Mouse (Mus musculus): ENCODE measurements at regions not wholly inside any gene's neighbourhood (a gene's known extent, or its start where the extent isn't known, plus 50 kb on each side); places are given as distances from the start of the nearest gene placed in this dataset.

- TF ChIP-seq POLR2A (IDR thresholded peaks at IDR 0.05; ENCODE audit: insufficient read depth, low read depth, low read length) (no peak), EP300 (IDR thresholded peaks at IDR 0.05; ENCODE audit: insufficient read depth, low read depth, low read length) (no peak), CTCF (IDR thresholded peaks at IDR 0.05) (no peak)
- no peak overlapping the region for H3K27ac ChIP-seq
- intact Hi-C loops (cut with DNase I), result no loop called here
- no peaks in the 10 kb centered on the region for H3K79me2 ChIP-seq (replicated peaks; ENCODE audit: control insufficient read depth, insufficient read depth, low read length)
- H3K36me3 ChIP-seq (ENCODE audit: control insufficient read depth, insufficient read depth, low read length), result no peaks in the 10 kb centered on the region
- no peaks in the 10 kb centered on the region for H3K27me3 ChIP-seq (ENCODE audit: control insufficient read depth, insufficient read depth, low read length)
- H3K4me3 ChIP-seq, result no peak overlapping the region
- H3K4me1 ChIP-seq (ENCODE audit: control insufficient read depth, insufficient read depth, low read length), result no peaks in the 10 kb centered on the region; the same call in 1 of the 2 replicates
- DNase-seq, result no peak
- H3K9ac ChIP-seq (ENCODE audit: low read depth, low read length), result no peak overlapping the region
Measured at GRCm38 (mm10) chr13:112016280-112016679, 207.5 kb upstream of the Map3k1 start.

DNA sequence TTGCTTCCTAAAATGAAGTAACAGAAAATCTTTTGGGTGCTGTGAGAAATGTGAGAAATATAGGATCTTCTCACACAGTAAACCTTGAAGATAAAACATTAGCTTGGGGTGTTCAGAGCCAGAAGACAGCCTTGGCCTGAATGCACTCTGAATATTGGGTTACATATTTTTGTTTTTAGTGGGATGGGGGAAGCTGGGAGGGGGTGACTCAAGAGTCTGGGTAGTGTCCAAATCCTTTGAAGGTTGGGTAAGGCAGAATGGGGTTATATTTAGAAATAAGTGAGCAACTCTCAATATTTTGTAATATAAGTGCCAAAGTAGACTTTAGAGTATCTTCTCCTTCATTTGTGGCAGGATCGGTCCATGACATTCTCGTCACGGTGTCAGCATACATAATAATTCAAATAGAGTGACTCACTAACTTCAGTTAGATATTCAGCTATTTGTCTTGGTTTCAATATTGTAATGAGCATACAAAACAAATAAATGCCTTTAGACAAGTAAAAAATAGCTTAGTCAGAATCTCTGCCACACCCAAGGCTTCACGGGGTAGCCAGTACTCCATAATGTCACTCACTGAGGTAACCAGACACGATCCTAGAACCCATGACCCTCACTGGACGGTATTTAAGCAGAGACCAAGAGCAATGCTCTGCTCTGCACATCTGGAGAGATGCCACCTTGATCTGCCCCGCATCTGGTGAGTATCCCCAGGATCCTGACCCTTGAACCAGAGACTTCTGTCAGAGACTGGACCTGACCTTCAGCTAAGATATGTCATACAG is 209.9 kb upstream of the Map3k1 start:
- no peak overlapping the region for H3K4me3 ChIP-seq
- TF ChIP-seq CTCF (IDR thresholded peaks at IDR 0.05), result no peak
- WGBS, result 89% methylated on average over 7 of the region's 7 CpGs
- intact Hi-C loops (cut with DNase I), result no loop called here
- H3K79me2 ChIP-seq (replicated peaks; ENCODE audit: control insufficient read depth, insufficient read depth, low read length), result no peaks in the 10 kb centered on the region
- DNase-seq, result no peak
- no peaks in the 10 kb centered on the region for H3K27me3 ChIP-seq (ENCODE audit: control insufficient read depth, insufficient read depth, low read length)
- H3K4me1 ChIP-seq (ENCODE audit: control insufficient read depth, insufficient read depth, low read length), result no peaks in the 10 kb centered on the region
- no peaks in the 10 kb centered on the region for H3K36me3 ChIP-seq (ENCODE audit: control insufficient read depth, insufficient read depth, low read length)
- H3K27ac ChIP-seq, result no peak overlapping the region
- H3K9ac ChIP-seq (ENCODE audit: low read depth, low read length), result no peak overlapping the region

- intact Hi-C loops (cut with DNase I), result no loop called here
- 93% methylated on average over 5 of the region's 5 CpGs for WGBS
- no peaks in the 10 kb centered on the region for H3K36me3 ChIP-seq (ENCODE audit: control insufficient read depth, insufficient read depth, low read length)
- H3K4me1 ChIP-seq (ENCODE audit: control insufficient read depth, insufficient read depth, low read length), result peaks cover under 1% of the 10 kb centered on the region
- H3K27me3 ChIP-seq (ENCODE audit: control insufficient read depth, insufficient read depth, low read length), result no peaks in the 10 kb centered on the region
- DNase-seq, result no peak
- no peaks in the 10 kb centered on the region for H3K79me2 ChIP-seq (replicated peaks; ENCODE audit: control insufficient read depth, insufficient read depth, low read length)
- no peak overlapping the region for H3K4me3 ChIP-seq
- H3K9ac ChIP-seq (ENCODE audit: low read depth, low read length), result no peak overlapping the region
- TF ChIP-seq EP300 (IDR thresholded peaks at IDR 0.05; ENCODE audit: insufficient read depth, low read depth, low read length) (no peak), POLR2A (IDR thresholded peaks at IDR 0.05; ENCODE audit: insufficient read depth, low read depth, low read length) (no peak), CTCF (IDR thresholded peaks at IDR 0.05) (no peak)
- no peak overlapping the region for H3K27ac ChIP-seq
Measured at GRCm38 (mm10) chr13:112019575-112019974, 210.8 kb upstream of the Map3k1 start.

DNA sequence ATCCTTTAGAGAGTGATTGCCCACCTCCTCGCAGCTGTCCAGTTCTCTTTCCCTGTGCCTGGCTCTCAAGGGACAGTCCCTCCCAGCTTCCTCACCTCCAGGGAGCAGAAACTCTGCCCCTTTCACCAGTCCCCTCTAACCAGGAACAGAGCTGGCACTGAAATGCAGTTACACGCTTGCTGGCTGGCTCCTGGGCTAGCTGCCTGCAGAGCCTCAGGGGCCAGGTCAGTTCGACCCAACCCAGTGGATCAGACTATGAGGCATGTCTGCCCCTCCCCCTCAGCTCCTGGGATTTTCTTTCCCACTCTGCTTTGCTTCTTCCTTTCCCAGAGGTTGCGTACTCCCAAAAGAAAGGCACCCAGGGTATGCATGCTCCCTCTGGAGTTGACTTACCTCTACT is 214.4 kb upstream of the Map3k1 start:
- no peak overlapping the region for H3K4me3 ChIP-seq
- H3K36me3 ChIP-seq (ENCODE audit: control insufficient read depth, insufficient read depth, low read length), result no peaks in the 10 kb centered on the region
- H3K79me2 ChIP-seq (replicated peaks; ENCODE audit: control insufficient read depth, insufficient read depth, low read length), result no peaks in the 10 kb centered on the region
- TF ChIP-seq CTCF (IDR thresholded peaks at IDR 0.05), result no peak
- TF ChIP-seq POLR2A (IDR thresholded peaks at IDR 0.05; ENCODE audit: insufficient read depth, low read depth, low read length), result no peak
- H3K9ac ChIP-seq (ENCODE audit: low read depth, low read length), result no peak overlapping the region
- peaks cover 2% of the 10 kb centered on the region for H3K4me1 ChIP-seq (ENCODE audit: control insufficient read depth, insufficient read depth, low read length)
- intact Hi-C loops (cut with DNase I), result no loop called here
- H3K27me3 ChIP-seq (ENCODE audit: control insufficient read depth, insufficient read depth, low read length), result no peaks in the 10 kb centered on the region
- 49% methylated on average over 4 of the region's 4 CpGs for WGBS
- peak in 1 of 2 experiments; percentile 16 for DNase-seq
- H3K27ac ChIP-seq, result no peak overlapping the region

- intact Hi-C loops (cut with DNase I), result no loop called here
- TF ChIP-seq POLR2A (IDR thresholded peaks at IDR 0.05; ENCODE audit: insufficient read depth, low read depth, low read length) (no peak), CTCF (IDR thresholded peaks at IDR 0.05) (no peak), EP300 (IDR thresholded peaks at IDR 0.05; ENCODE audit: insufficient read depth, low read depth, low read length) (no peak)
- Histone ChIP-seq H3K4me1 (ENCODE audit: control insufficient read depth, insufficient read depth, low read length) (peaks cover 2% of the 10 kb centered on the region), H3K36me3 (ENCODE audit: control insufficient read depth, insufficient read depth, low read length) (no peaks in the 10 kb centered on the region), H3K79me2 (replicated peaks; ENCODE audit: control insufficient read depth, insufficient read depth, low read length) (no peaks in the 10 kb centered on the region), H3K4me3 (no peak overlapping the region), H3K9ac (ENCODE audit: low read depth, low read length) (no peak overlapping the region), H3K27ac (no peak overlapping the region), H3K27me3 (ENCODE audit: control insufficient read depth, insufficient read depth, low read length) (no peaks in the 10 kb centered on the region)
- 78% methylated on average over 15 of the region's 15 CpGs for WGBS
- DNase-seq, result peak; percentile 36 to 46
Measured at GRCm38 (mm10) chr13:112024667-112025585, 216.1 kb upstream of the Map3k1 start.

DNA sequence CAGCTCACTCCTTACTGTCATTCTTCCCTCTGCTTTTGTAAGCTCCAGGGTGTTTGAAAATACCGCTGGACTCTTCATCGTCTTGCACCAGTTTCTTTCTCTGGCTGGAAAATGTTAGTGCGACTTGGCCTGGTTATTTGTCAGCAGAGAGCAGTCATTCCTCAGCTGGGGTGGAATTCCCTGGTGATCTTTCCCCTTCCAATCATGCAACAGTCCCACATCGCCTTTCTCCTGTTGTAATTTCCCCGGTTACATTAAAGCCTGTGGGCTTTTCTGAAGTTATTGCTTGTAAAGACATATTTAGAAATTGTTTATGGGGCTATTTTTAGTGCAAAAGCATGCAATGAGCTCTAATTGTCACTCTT is 216.8 kb upstream of the Map3k1 start:
- intact Hi-C loops (cut with DNase I), result no loop called here
- H3K27ac ChIP-seq, result no peak overlapping the region; the same call in 1 of the 2 replicates
- 54% methylated on average over 5 of the region's 5 CpGs for WGBS
- H3K79me2 ChIP-seq (replicated peaks; ENCODE audit: control insufficient read depth, insufficient read depth, low read length), result no peaks in the 10 kb centered on the region
- DNase-seq, result peak in 1 of 2 experiments; percentile 51
- H3K4me1 ChIP-seq (ENCODE audit: control insufficient read depth, insufficient read depth, low read length), result peaks cover 2% of the 10 kb centered on the region
- no peaks in the 10 kb centered on the region for H3K27me3 ChIP-seq (ENCODE audit: control insufficient read depth, insufficient read depth, low read length)
- TF ChIP-seq EP300 (IDR thresholded peaks at IDR 0.05; ENCODE audit: insufficient read depth, low read depth, low read length) (no peak), CTCF (IDR thresholded peaks at IDR 0.05) (peak; percentile 15; the same call in 1 of the 2 replicates), POLR2A (IDR thresholded peaks at IDR 0.05; ENCODE audit: insufficient read depth, low read depth, low read length) (no peak)
- no peaks in the 10 kb centered on the region for H3K36me3 ChIP-seq (ENCODE audit: control insufficient read depth, insufficient read depth, low read length)
- no peak overlapping the region for H3K9ac ChIP-seq (ENCODE audit: low read depth, low read length)
- H3K4me3 ChIP-seq, result no peak overlapping the region

Measured in heart, adult 2 months (tissue).